Mouse (Mus musculus): ENCODE data around the gene Rcn3. TPM values are rescaled to one million over a fixed set of nuclear protein-coding genes. Genes with fewer than 3 reads are reported as not detected.

Rcn3 gene
- polyA plus RNA-seq, 1 experiment = 166 TPM

- Histone ChIP-seq H3ac (ENCODE audit: control insufficient read depth, insufficient read length, low read depth) (no peak overlapping the region), H3K27me3 (ENCODE audit: control insufficient read depth, insufficient read depth, insufficient read length) (no peaks in the 10 kb centered on the region), H3K79me2 (ENCODE audit: control insufficient read depth, insufficient read depth) (peaks cover 55% of the 10 kb centered on the region), H3K79me3 (ENCODE audit: low read depth) (peaks cover 32% of the 10 kb centered on the region), H3K36me3 (ENCODE audit: control insufficient read depth, insufficient read depth) (peaks cover 10% of the 10 kb centered on the region), H3K4me3 (ENCODE audit: insufficient read depth, poor library complexity, severe bottlenecking) (no peak overlapping the region)
- TF ChIP-seq MYOG (IDR thresholded peaks at IDR 0.05; ENCODE audit: control insufficient read depth, extremely low read depth, insufficient read length) = no peak
- TF ChIP-seq MYOD1 (IDR thresholded peaks at IDR 0.05; ENCODE audit: control insufficient read depth, insufficient read length, low read depth) = no peak
- no peak for TF ChIP-seq MAX (IDR thresholded peaks at IDR 0.05)
- TF ChIP-seq USF1 (IDR thresholded peaks at IDR 0.05; ENCODE audit: low read depth) = no peak
- no peak for TF ChIP-seq CEBPB (IDR thresholded peaks at IDR 0.05; ENCODE audit: low read depth)
- TF ChIP-seq FOSL1 (IDR thresholded peaks at IDR 0.05; ENCODE audit: insufficient read depth, low read length, poor library complexity, severe bottlenecking) = no peak
- no peak for TF ChIP-seq CTCF (IDR thresholded peaks at IDR 0.05; ENCODE audit: control insufficient read depth, insufficient read depth, insufficient read length)
Measured at GRCm38 (mm10) chr7:45073171-45073707, 18.8 kb downstream of the Rcn3 start.

DNA sequence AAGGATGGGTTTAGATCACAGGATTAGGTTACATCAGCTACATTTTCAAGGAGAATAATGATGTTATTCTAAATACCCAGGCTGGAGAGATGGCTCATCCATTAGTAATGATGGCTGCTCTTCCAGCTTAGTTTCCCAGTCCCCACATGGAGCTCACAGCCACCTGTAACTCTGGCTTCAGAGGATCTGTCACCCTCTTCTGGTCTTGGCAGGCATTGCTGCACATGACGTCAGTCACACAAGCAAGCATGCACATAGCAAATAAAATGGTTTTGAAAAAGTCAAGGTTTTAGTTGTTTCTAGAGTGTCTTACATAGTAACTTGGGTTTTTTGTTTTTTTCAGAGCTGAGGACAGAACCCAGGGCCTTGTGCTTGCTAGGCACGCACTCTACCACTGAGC lies 19.8 kb downstream of the Rcn3 start:
- Histone ChIP-seq H3K4me3 (ENCODE audit: insufficient read depth, poor library complexity, severe bottlenecking) (no peak overlapping the region), H3K79me2 (ENCODE audit: control insufficient read depth, insufficient read depth) (peaks cover 62% of the 10 kb centered on the region), H3K79me3 (ENCODE audit: low read depth) (peaks cover 33% of the 10 kb centered on the region), H3K36me3 (ENCODE audit: control insufficient read depth, insufficient read depth) (peaks cover 4% of the 10 kb centered on the region), H3ac (ENCODE audit: control insufficient read depth, insufficient read length, low read depth) (no peak overlapping the region), H3K27me3 (ENCODE audit: control insufficient read depth, insufficient read depth, insufficient read length) (no peaks in the 10 kb centered on the region)
- TF ChIP-seq CTCF (IDR thresholded peaks at IDR 0.05; ENCODE audit: control insufficient read depth, insufficient read depth, insufficient read length) (peak; percentile 10), USF1 (IDR thresholded peaks at IDR 0.05; ENCODE audit: low read depth) (no peak)

DNA sequence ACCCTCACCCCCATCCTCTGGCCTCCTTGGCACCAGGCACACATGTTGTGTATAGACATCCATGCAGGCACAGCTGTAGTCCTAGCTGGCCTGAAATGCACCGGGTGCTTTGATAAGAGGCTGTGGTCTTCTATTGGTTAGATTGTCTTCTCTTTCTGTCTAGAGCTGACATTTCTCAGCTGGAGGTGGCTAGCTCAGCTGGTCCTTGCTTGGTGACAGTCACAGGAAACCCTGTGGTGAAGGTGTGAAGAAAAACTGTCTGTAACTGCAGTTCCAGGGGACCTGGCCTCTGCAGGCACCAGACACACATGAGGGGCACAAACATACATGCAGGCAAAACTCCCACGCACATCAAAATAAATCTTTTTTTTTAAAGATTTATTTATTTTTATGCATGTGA lies 22.4 kb downstream of the Rcn3 start:
- H3K36me3 ChIP-seq (ENCODE audit: control insufficient read depth, insufficient read depth) = peaks cover 4% of the 10 kb centered on the region

DNA sequence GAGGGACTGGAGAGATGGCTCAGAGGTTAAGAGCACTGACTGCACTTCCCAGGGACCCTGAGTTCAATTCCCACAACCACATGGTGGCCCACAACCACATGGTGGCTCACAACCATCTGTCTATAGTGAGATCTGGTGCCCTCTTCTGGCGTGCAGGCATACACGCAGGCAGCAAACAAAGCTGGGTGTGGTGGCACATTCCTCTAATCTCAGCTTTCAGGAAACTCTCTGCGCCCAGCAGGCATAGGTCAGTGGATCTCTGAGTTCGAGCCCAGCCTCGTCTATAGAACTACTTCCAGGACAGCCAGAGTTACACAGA lies 24.1 kb downstream of the Rcn3 start:
- Histone ChIP-seq H3ac (ENCODE audit: control insufficient read depth, insufficient read length, low read depth) (no peak overlapping the region), H3K27me3 (ENCODE audit: control insufficient read depth, insufficient read depth, insufficient read length) (no peaks in the 10 kb centered on the region), H3K79me2 (ENCODE audit: control insufficient read depth, insufficient read depth) (peaks cover 92% of the 10 kb centered on the region), H3K4me3 (ENCODE audit: insufficient read depth, poor library complexity, severe bottlenecking) (no peak overlapping the region), H3K36me3 (ENCODE audit: control insufficient read depth, insufficient read depth) (no peaks in the 10 kb centered on the region), H3K79me3 (ENCODE audit: low read depth) (peaks cover 60% of the 10 kb centered on the region)
- TF ChIP-seq MYOG (IDR thresholded peaks at IDR 0.05; ENCODE audit: control insufficient read depth, extremely low read depth, insufficient read length) = no peak
- TF ChIP-seq USF1 (IDR thresholded peaks at IDR 0.05; ENCODE audit: low read depth) = peak; percentile 76
- peak; percentile 92 for TF ChIP-seq MAX (IDR thresholded peaks at IDR 0.05)
- TF ChIP-seq MYOD1 (IDR thresholded peaks at IDR 0.05; ENCODE audit: control insufficient read depth, insufficient read length, low read depth) = no peak
- no peak for TF ChIP-seq CEBPB (IDR thresholded peaks at IDR 0.05; ENCODE audit: low read depth)
- no peak for TF ChIP-seq FOSL1 (IDR thresholded peaks at IDR 0.05; ENCODE audit: insufficient read depth, low read length, poor library complexity, severe bottlenecking)
- TF ChIP-seq CTCF (IDR thresholded peaks at IDR 0.05; ENCODE audit: control insufficient read depth, insufficient read depth, insufficient read length) = peak; percentile 78

More for the DNA sequence above, 22.4 kb downstream of the Rcn3 start:
- H3K4me3 ChIP-seq (ENCODE audit: insufficient read depth, poor library complexity, severe bottlenecking) = no peak overlapping the region
- no peaks in the 10 kb centered on the region for H3K27me3 ChIP-seq (ENCODE audit: control insufficient read depth, insufficient read depth, insufficient read length)
- peaks cover 88% of the 10 kb centered on the region for H3K79me2 ChIP-seq (ENCODE audit: control insufficient read depth, insufficient read depth)
- TF ChIP-seq USF1 (IDR thresholded peaks at IDR 0.05; ENCODE audit: low read depth) (no peak), MYOG (IDR thresholded peaks at IDR 0.05; ENCODE audit: control insufficient read depth, extremely low read depth, insufficient read length) (no peak), CTCF (IDR thresholded peaks at IDR 0.05; ENCODE audit: control insufficient read depth, insufficient read depth, insufficient read length) (no peak), FOSL1 (IDR thresholded peaks at IDR 0.05; ENCODE audit: insufficient read depth, low read length, poor library complexity, severe bottlenecking) (no peak), MYOD1 (IDR thresholded peaks at IDR 0.05; ENCODE audit: control insufficient read depth, insufficient read length, low read depth) (no peak), CEBPB (IDR thresholded peaks at IDR 0.05; ENCODE audit: low read depth) (no peak), MAX (IDR thresholded peaks at IDR 0.05) (no peak)
- no peak overlapping the region for H3ac ChIP-seq (ENCODE audit: control insufficient read depth, insufficient read length, low read depth)
- peaks cover 48% of the 10 kb centered on the region for H3K79me3 ChIP-seq (ENCODE audit: low read depth)

DNA sequence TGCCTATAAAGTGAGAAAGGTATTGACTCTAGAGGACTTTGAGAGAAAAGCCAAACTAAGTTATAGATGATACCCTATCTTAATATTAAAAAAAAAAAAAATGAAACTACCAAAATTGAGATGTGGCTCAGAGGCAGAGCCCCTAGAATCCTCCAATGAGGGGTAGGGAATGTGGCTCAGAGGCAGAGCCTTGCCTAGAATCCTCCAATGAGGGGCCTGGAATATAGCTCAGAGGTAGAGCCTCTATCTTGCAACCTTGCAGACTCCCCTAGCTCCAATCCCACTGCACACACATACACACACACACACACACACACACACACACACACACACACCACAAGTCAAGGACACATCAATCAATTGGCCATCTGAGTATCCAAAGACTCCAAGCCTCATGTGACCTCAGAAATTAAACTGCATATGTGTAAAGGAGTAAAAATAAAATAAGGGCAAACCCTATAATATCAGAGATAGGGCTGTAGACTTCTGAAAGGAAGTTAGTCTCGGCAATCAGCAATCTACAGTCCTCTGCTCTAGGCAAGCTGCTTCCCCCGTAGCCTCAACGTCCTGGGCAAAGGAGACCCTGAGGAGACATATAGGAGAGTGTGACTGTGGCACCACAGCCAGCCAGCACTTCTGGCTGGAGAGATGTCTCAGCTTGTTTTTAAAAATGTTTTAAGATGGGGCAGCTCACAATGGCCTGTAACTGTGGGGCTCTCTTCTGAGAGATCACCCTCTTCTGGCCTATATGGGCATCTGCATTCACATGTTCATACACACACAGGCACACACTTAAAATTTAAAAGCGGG lies 24.6 kb downstream of the Rcn3 start:
- Histone ChIP-seq H3K79me2 (ENCODE audit: control insufficient read depth, insufficient read depth) (peaks cover 92% of the 10 kb centered on the region), H3K27me3 (ENCODE audit: control insufficient read depth, insufficient read depth, insufficient read length) (no peaks in the 10 kb centered on the region), H3ac (ENCODE audit: control insufficient read depth, insufficient read length, low read depth) (no peak overlapping the region), H3K79me3 (ENCODE audit: low read depth) (peaks cover 60% of the 10 kb centered on the region), H3K4me3 (ENCODE audit: insufficient read depth, poor library complexity, severe bottlenecking) (no peak overlapping the region), H3K36me3 (ENCODE audit: control insufficient read depth, insufficient read depth) (no peaks in the 10 kb centered on the region)
- TF ChIP-seq MYOD1 (IDR thresholded peaks at IDR 0.05; ENCODE audit: control insufficient read depth, insufficient read length, low read depth) (no peak), CTCF (IDR thresholded peaks at IDR 0.05; ENCODE audit: control insufficient read depth, insufficient read depth, insufficient read length) (no peak), FOSL1 (IDR thresholded peaks at IDR 0.05; ENCODE audit: insufficient read depth, low read length, poor library complexity, severe bottlenecking) (no peak), MYOG (IDR thresholded peaks at IDR 0.05; ENCODE audit: control insufficient read depth, extremely low read depth, insufficient read length) (no peak)
